Mouse (Mus musculus): ENCODE measurements around the gene Slc25a26. TPM values are rescaled to one million over a fixed set of nuclear protein-coding genes. Genes with fewer than 3 reads are reported as not detected.

Slc25a26 gene
- polyA plus RNA-seq, 1 experiment from 2014 or later, result 10.7 TPM

- Histone ChIP-seq H3K9me3 (replicated peaks; ENCODE audit: control insufficient read depth, low read length) (no peaks in the 10 kb centered on the region), H3K27me3 (ENCODE audit: control insufficient read depth, insufficient read depth, low read length) (no peaks in the 10 kb centered on the region), H3K4me2 (no peak overlapping the region), H3K36me3 (ENCODE audit: control insufficient read depth, insufficient read depth, low read length) (no peaks in the 10 kb centered on the region), H3K4me3 (ENCODE audit: low read depth, low read length) (no peak overlapping the region), H3K27ac (ENCODE audit: low read depth, low read length) (no peak overlapping the region), H3K4me1 (ENCODE audit: control insufficient read depth, insufficient read depth, low read length) (no peaks in the 10 kb centered on the region), H3K9ac (ENCODE audit: low read depth, low read length) (no peak overlapping the region)
- ATAC-seq (replicated peaks; ENCODE audit: insufficient number of reproducible peaks, low FRiP score, low TSS enrichment), result no peak
- 77% methylated on average over 4 of the region's 4 CpGs for WGBS (ENCODE audit: insufficient replicate concordance)
Measured at GRCm38 (mm10) chr6:94584976-94585375, 84.8 kb downstream of the Slc25a26 start.

GRCm38 (mm10) chr6:94588365-94588764 is 88.2 kb downstream of the Slc25a26 start:
- Histone ChIP-seq H3K36me3 (ENCODE audit: control insufficient read depth, insufficient read depth, low read length) (no peaks in the 10 kb centered on the region), H3K9ac (ENCODE audit: low read depth, low read length) (no peak overlapping the region), H3K4me1 (ENCODE audit: control insufficient read depth, insufficient read depth, low read length) (peaks cover 3% of the 10 kb centered on the region; the same call in 1 of the 2 replicates), H3K9me3 (replicated peaks; ENCODE audit: control insufficient read depth, low read length) (no peaks in the 10 kb centered on the region), H3K27me3 (ENCODE audit: control insufficient read depth, insufficient read depth, low read length) (no peaks in the 10 kb centered on the region), H3K4me2 (no peak overlapping the region), H3K4me3 (ENCODE audit: low read depth, low read length) (no peak overlapping the region), H3K27ac (ENCODE audit: low read depth, low read length) (no peak overlapping the region)
- no peak for ATAC-seq (replicated peaks; ENCODE audit: insufficient number of reproducible peaks, low FRiP score, low TSS enrichment)
- 82% methylated on average over 4 of the region's 4 CpGs for WGBS (ENCODE audit: insufficient replicate concordance)

GRCm38 (mm10) chr6:94592243-94592642 is 92.1 kb downstream of the Slc25a26 start:
- H3K4me1 ChIP-seq (ENCODE audit: control insufficient read depth, insufficient read depth, low read length), result peaks cover 18% of the 10 kb centered on the region
- H3K36me3 ChIP-seq (ENCODE audit: control insufficient read depth, insufficient read depth, low read length), result no peaks in the 10 kb centered on the region
- ATAC-seq (replicated peaks; ENCODE audit: insufficient number of reproducible peaks, low FRiP score, low TSS enrichment), result 0 out of 2 replicates have a peak, but pooled peaks have one; percentile 57
- H3K27me3 ChIP-seq (ENCODE audit: control insufficient read depth, insufficient read depth, low read length), result no peaks in the 10 kb centered on the region
- H3K4me2 ChIP-seq, result peak overlapping the region; percentile 37
- 18% methylated on average over 8 of the region's 8 CpGs for WGBS (ENCODE audit: insufficient replicate concordance)
- H3K27ac ChIP-seq (ENCODE audit: low read depth, low read length), result peak overlapping the region; percentile 18; the same call in 1 of the 2 replicates
- H3K9me3 ChIP-seq (replicated peaks; ENCODE audit: control insufficient read depth, low read length), result no peaks in the 10 kb centered on the region
- H3K4me3 ChIP-seq (ENCODE audit: low read depth, low read length), result peak overlapping the region; percentile 6; the same call in 1 of the 2 replicates
- H3K9ac ChIP-seq (ENCODE audit: low read depth, low read length), result no peak overlapping the region

GRCm38 (mm10) chr6:94592710-94593109 is 92.6 kb downstream of the Slc25a26 start:
- Histone ChIP-seq H3K27me3 (ENCODE audit: control insufficient read depth, insufficient read depth, low read length) (no peaks in the 10 kb centered on the region), H3K4me2 (peak overlapping the region; percentile 37), H3K9me3 (replicated peaks; ENCODE audit: control insufficient read depth, low read length) (no peaks in the 10 kb centered on the region), H3K36me3 (ENCODE audit: control insufficient read depth, insufficient read depth, low read length) (no peaks in the 10 kb centered on the region), H3K4me1 (ENCODE audit: control insufficient read depth, insufficient read depth, low read length) (peaks cover 21% of the 10 kb centered on the region), H3K9ac (ENCODE audit: low read depth, low read length) (no peak overlapping the region), H3K27ac (ENCODE audit: low read depth, low read length) (peak overlapping the region; percentile 18), H3K4me3 (ENCODE audit: low read depth, low read length) (peak overlapping the region; percentile 6; the same call in 1 of the 2 replicates)
- WGBS (ENCODE audit: insufficient replicate concordance), result 12% methylated on average over 4 of the region's 4 CpGs
- ATAC-seq (replicated peaks; ENCODE audit: insufficient number of reproducible peaks, low FRiP score, low TSS enrichment), result 0 out of 2 replicates have a peak, but pooled peaks have one; percentile 32

GRCm38 (mm10) chr6:94594096-94594665 is 94.0 kb downstream of the Slc25a26 start:
- no peak overlapping the region for H3K9ac ChIP-seq (ENCODE audit: low read depth, low read length)
- no peak for ATAC-seq (replicated peaks; ENCODE audit: insufficient number of reproducible peaks, low FRiP score, low TSS enrichment)
- H3K27me3 ChIP-seq (ENCODE audit: control insufficient read depth, insufficient read depth, low read length), result no peaks in the 10 kb centered on the region
- H3K36me3 ChIP-seq (ENCODE audit: control insufficient read depth, insufficient read depth, low read length), result no peaks in the 10 kb centered on the region
- peak overlapping the region; percentile 41 for H3K27ac ChIP-seq (ENCODE audit: low read depth, low read length)
- no peaks in the 10 kb centered on the region for H3K9me3 ChIP-seq (replicated peaks; ENCODE audit: control insufficient read depth, low read length)
- H3K4me1 ChIP-seq (ENCODE audit: control insufficient read depth, insufficient read depth, low read length), result peaks cover 33% of the 10 kb centered on the region
- H3K4me3 ChIP-seq (ENCODE audit: low read depth, low read length), result no peak overlapping the region
- WGBS (ENCODE audit: insufficient replicate concordance), result 52% methylated on average over 6 of the region's 6 CpGs
- no peak overlapping the region for H3K4me2 ChIP-seq

- no peak for ATAC-seq (replicated peaks; ENCODE audit: insufficient number of reproducible peaks, low FRiP score, low TSS enrichment)
- 73% methylated on average over 11 of the region's 11 CpGs for WGBS (ENCODE audit: insufficient replicate concordance)
- peaks cover 33% of the 10 kb centered on the region for H3K4me1 ChIP-seq (ENCODE audit: control insufficient read depth, insufficient read depth, low read length)
- H3K27me3 ChIP-seq (ENCODE audit: control insufficient read depth, insufficient read depth, low read length), result no peaks in the 10 kb centered on the region
- no peak overlapping the region for H3K4me2 ChIP-seq
- H3K9me3 ChIP-seq (replicated peaks; ENCODE audit: control insufficient read depth, low read length), result no peaks in the 10 kb centered on the region
- no peak overlapping the region for H3K27ac ChIP-seq (ENCODE audit: low read depth, low read length)
- H3K36me3 ChIP-seq (ENCODE audit: control insufficient read depth, insufficient read depth, low read length), result no peaks in the 10 kb centered on the region
- no peak overlapping the region for H3K9ac ChIP-seq (ENCODE audit: low read depth, low read length)
- H3K4me3 ChIP-seq (ENCODE audit: low read depth, low read length), result no peak overlapping the region
Measured at GRCm38 (mm10) chr6:94594711-94595110, 94.6 kb downstream of the Slc25a26 start.

GRCm38 (mm10) chr6:94595206-94595605 is 95.1 kb downstream of the Slc25a26 start:
- Histone ChIP-seq H3K4me3 (ENCODE audit: low read depth, low read length) (no peak overlapping the region), H3K4me2 (no peak overlapping the region), H3K4me1 (ENCODE audit: control insufficient read depth, insufficient read depth, low read length) (peaks cover 33% of the 10 kb centered on the region), H3K9ac (ENCODE audit: low read depth, low read length) (no peak overlapping the region), H3K27ac (ENCODE audit: low read depth, low read length) (no peak overlapping the region), H3K36me3 (ENCODE audit: control insufficient read depth, insufficient read depth, low read length) (no peaks in the 10 kb centered on the region), H3K27me3 (ENCODE audit: control insufficient read depth, insufficient read depth, low read length) (no peaks in the 10 kb centered on the region), H3K9me3 (replicated peaks; ENCODE audit: control insufficient read depth, low read length) (no peaks in the 10 kb centered on the region)
- ATAC-seq (replicated peaks; ENCODE audit: insufficient number of reproducible peaks, low FRiP score, low TSS enrichment), result no peak
- WGBS (ENCODE audit: insufficient replicate concordance), result 36% methylated on average over 5 of the region's 5 CpGs

GRCm38 (mm10) chr6:94596051-94596760 is 96.1 kb downstream of the Slc25a26 start:
- no peaks in the 10 kb centered on the region for H3K27me3 ChIP-seq (ENCODE audit: control insufficient read depth, insufficient read depth, low read length)
- no peak overlapping the region for H3K4me3 ChIP-seq (ENCODE audit: low read depth, low read length)
- H3K27ac ChIP-seq (ENCODE audit: low read depth, low read length), result no peak overlapping the region
- H3K4me1 ChIP-seq (ENCODE audit: control insufficient read depth, insufficient read depth, low read length), result peaks cover 33% of the 10 kb centered on the region
- ATAC-seq (replicated peaks; ENCODE audit: insufficient number of reproducible peaks, low FRiP score, low TSS enrichment), result no peak
- 84% methylated on average over 14 of the region's 14 CpGs for WGBS (ENCODE audit: insufficient replicate concordance)
- no peak overlapping the region for H3K9ac ChIP-seq (ENCODE audit: low read depth, low read length)
- no peaks in the 10 kb centered on the region for H3K36me3 ChIP-seq (ENCODE audit: control insufficient read depth, insufficient read depth, low read length)
- no peaks in the 10 kb centered on the region for H3K9me3 ChIP-seq (replicated peaks; ENCODE audit: control insufficient read depth, low read length)
- H3K4me2 ChIP-seq, result no peak overlapping the region
